Mouse (Mus musculus) hindbrain, postnatal 0 days (tissue): ENCODE measurements around the gene Cspg5. TPM values are rescaled to one million over a fixed set of nuclear protein-coding genes. Genes with fewer than 3 reads are reported as not detected.

Experiments used
- ATAC-seq: fragments of 200-750 bp; cut with Nextera tagmentation; 2 replicates; pipeline ENCODE4 v1.8.0; 2017; ENCODE audit warnings: mild to moderate bottlenecking, moderate TSS enrichment, moderate library complexity
- DNase-seq: peaks from one replicate; pipeline ENCODE4 v3.0.0-alpha.2; 2015; ENCODE audit warnings: low spot score
- H3K27ac ChIP-seq: fragments of 300-500 bp; sonication (generic); 2 replicates; pipeline ENCODE4 v1.5.1; 2014; ENCODE audit warnings: mild to moderate bottlenecking
- H3K27me3 ChIP-seq: fragments of 300-500 bp; sonication (generic); 2 replicates; pipeline ENCODE4 v1.6.1; 2014; ENCODE audit warnings: low read length, mixed read lengths; ENCODE audit not compliant: insufficient read depth
- H3K36me3 ChIP-seq: fragments of 300-500 bp; sonication (generic); 2 replicates; pipeline ENCODE4 v1.6.1; 2014; ENCODE audit warnings: low read length, mixed read lengths; ENCODE audit not compliant: insufficient read depth
- H3K4me1 ChIP-seq: fragments of 300-500 bp; sonication (generic); 2 replicates; pipeline ENCODE4 v1.6.1; 2014; ENCODE audit warnings: antibody characterized with exemption, low read length, mixed read lengths; ENCODE audit not compliant: insufficient read depth
- H3K4me2 ChIP-seq: fragments of 300-500 bp; sonication (generic); 2 replicates; pipeline ENCODE4 v1.6.1; 2014; ENCODE audit warnings: low read depth, mild to moderate bottlenecking, low read length, moderate library complexity, mixed read lengths
- H3K4me3 ChIP-seq: fragments of 300-500 bp; sonication (generic); 2 replicates; pipeline ENCODE4 v1.5.1; 2014; ENCODE audit warnings: low read length
- H3K9ac ChIP-seq: fragments of 300-500 bp; sonication (generic); replicated peaks from 2 replicates; pipeline ENCODE4 v1.6.1; 2014; ENCODE audit warnings: mild to moderate bottlenecking, low read length, moderate library complexity, mixed read lengths
- H3K9me3 ChIP-seq: fragments of 300-500 bp; sonication (generic); 2 replicates; pipeline ENCODE4 v1.6.1; 2016; ENCODE audit warnings: low read length, mixed read lengths
- CTCF ChIP-seq: IDR thresholded peaks from 2 replicates; pipeline ENCODE4 v1.5.1; 2016; ENCODE audit warnings: antibody characterized with exemption, control low read depth, low read depth
- WGBS: fragments of 180-500 bp; shearing (Covaris S2); extraction: QIAGEN DNeasy Blood & Tissue Kit; methylation state at CpG from one replicate; pipeline ENCODE4 v1.1.7; 2014; 5-methylcytosine and 5-hydroxymethylcytosine counted together
- polyA plus RNA-seq: library from polyadenylated mRNA; unstranded; fragments of >200 nt; fragmentation: Nextera tagmentation; extraction: Ambion mirVana; gene quantifications from 2 replicates; pipeline ENCODE4 v1.2.1, GENCODE M21; 2015
- total RNA-seq: library from RNA; depleted of rRNA; stranded (reverse); fragments of >200 nt; gene quantifications from 2 replicates; pipeline ENCODE4 v1.2.3, GENCODE M21; 2014

The Cspg5 gene
- total and polyA plus RNA-seq, 2 experiments from 2014 or later: 266 to 412 TPM

DNA sequence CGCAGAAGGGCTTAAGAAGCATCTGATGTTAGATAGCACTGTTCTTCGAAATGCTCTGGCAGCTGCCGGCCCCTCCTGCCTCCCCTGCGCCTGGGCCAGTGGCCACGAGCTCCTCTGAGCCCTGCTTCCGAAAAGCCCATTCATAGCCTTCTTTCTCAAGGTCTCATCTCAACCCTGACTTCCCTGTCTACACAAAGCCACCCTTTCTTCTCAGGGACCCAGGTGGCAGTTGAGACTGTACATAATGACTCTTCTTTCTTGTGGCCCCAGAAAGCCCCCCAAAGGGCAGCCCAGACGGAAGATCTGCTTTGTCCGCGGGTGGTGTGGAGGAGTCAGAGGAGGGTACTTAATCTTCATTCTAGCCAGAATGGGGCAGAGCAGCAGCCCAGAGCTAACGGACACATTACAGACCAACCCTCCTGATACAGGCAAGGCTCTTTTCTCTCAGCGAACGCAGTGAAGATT, 49.7 kb downstream of the Cspg5 start:
- no peak overlapping the region; the same call in 1 of the 2 replicates for H3K9ac ChIP-seq
- H3K27me3 ChIP-seq: no peaks in the 10 kb centered on the region
- H3K9me3 ChIP-seq: no peaks in the 10 kb centered on the region
- H3K27ac ChIP-seq: peak overlapping the region; percentile 72
- H3K4me2 ChIP-seq: no peak overlapping the region
- H3K4me1 ChIP-seq: no peaks in the 10 kb centered on the region
- no peak for TF ChIP-seq CTCF
- peak; percentile 73 for ATAC-seq
- 34% methylated on average over 12 of the region's 12 CpGs for WGBS
- no peaks in the 10 kb centered on the region for H3K36me3 ChIP-seq
- DNase-seq: peak; percentile 68
- no peak overlapping the region for H3K4me3 ChIP-seq

DNA sequence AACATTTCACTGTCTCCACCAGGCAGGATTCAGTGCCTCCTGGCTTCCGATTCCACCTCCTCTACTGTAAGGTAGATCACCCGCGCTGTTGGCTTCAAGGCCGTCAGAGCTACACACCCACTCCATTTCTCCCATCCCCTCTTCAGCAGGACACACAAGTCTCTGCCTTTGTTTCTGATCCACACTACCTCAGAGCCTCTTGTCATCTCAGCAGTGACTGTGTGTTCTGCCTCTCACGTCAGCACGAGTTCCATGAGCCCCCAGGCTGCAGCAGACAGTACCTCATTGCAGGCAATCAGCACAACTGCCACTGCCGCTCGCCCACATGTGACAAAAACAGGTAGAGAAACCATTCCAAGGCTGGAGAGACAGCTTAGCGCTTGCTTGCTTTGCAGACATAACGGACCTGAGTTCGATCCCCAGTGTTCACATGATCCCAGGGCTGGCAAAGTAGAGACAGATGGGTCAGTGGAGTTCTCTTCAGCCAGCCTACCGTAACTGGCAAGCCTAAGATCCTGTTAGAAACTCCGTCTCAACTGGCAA, 50.4 kb downstream of the Cspg5 start:
- H3K9me3 ChIP-seq: no peaks in the 10 kb centered on the region
- WGBS: 76% methylated on average over 13 of the region's 13 CpGs
- H3K4me2 ChIP-seq: no peak overlapping the region
- H3K4me1 ChIP-seq: no peaks in the 10 kb centered on the region
- no peaks in the 10 kb centered on the region for H3K27me3 ChIP-seq
- H3K9ac ChIP-seq: no peak overlapping the region; the same call in 1 of the 2 replicates
- H3K4me3 ChIP-seq: no peak overlapping the region
- H3K36me3 ChIP-seq: no peaks in the 10 kb centered on the region
- DNase-seq (peak; percentile 7), ATAC-seq (peak; percentile 16; the same call in 1 of the 2 replicates)
- no peak for TF ChIP-seq CTCF
- H3K27ac ChIP-seq: peak overlapping the region; percentile 72

- Histone ChIP-seq H3K9me3 (no peaks in the 10 kb centered on the region), H3K27me3 (no peaks in the 10 kb centered on the region), H3K36me3 (no peaks in the 10 kb centered on the region), H3K4me3 (no peak overlapping the region), H3K27ac (no peak overlapping the region), H3K4me1 (no peaks in the 10 kb centered on the region), H3K4me2 (no peak overlapping the region), H3K9ac (no peak overlapping the region)
- ATAC-seq (no peak), DNase-seq (no peak)
- no peak for TF ChIP-seq CTCF
- 57% methylated on average over 3 of the region's 3 CpGs for WGBS
Observed at GRCm38 (mm10) chr9:110294786-110295185, 51.2 kb downstream of the Cspg5 start.

GRCm38 (mm10) chr9:110296867-110297627, 53.5 kb downstream of the Cspg5 start:
- Histone ChIP-seq H3K4me1 (no peaks in the 10 kb centered on the region), H3K36me3 (no peaks in the 10 kb centered on the region), H3K27ac (0 out of 2 replicates have a peak overlapping the region, but pooled peaks have one; percentile 34), H3K9me3 (no peaks in the 10 kb centered on the region), H3K9ac (no peak overlapping the region), H3K4me2 (no peak overlapping the region), H3K4me3 (no peak overlapping the region), H3K27me3 (no peaks in the 10 kb centered on the region)
- peak; percentile 93 for DNase-seq
- ATAC-seq: peak; percentile 80
- WGBS: under 1% methylated on average over 5 of the region's 5 CpGs
- TF ChIP-seq CTCF: peak; percentile 97

- Histone ChIP-seq H3K27ac (peak overlapping the region; percentile 94), H3K4me2 (peak overlapping the region; percentile 76), H3K4me1 (0 out of 2 replicates have a peak, but pooled peaks cover 5% of the 10 kb centered on the region), H3K36me3 (no peaks in the 10 kb centered on the region), H3K4me3 (peak overlapping the region; percentile 55), H3K27me3 (no peaks in the 10 kb centered on the region), H3K9me3 (no peaks in the 10 kb centered on the region), H3K9ac (peak overlapping the region; percentile 70)
- peak; percentile 71 for DNase-seq
- 4% methylated on average over 4 of the region's 4 CpGs for WGBS
- peak; percentile 61 for TF ChIP-seq CTCF
- ATAC-seq: peak; percentile 62
Observed at GRCm38 (mm10) chr9:110304516-110304915, 60.9 kb downstream of the Cspg5 start.

GRCm38 (mm10) chr9:110304969-110305651, 61.5 kb downstream of the Cspg5 start, which contains the start of gene Elp6:
Gene Elp6 (plus strand): TSS chr9:110305173.
- 1% methylated on average over 46 of the region's 46 CpGs for WGBS

More at GRCm38 (mm10) chr9:110304969-110305651, 61.5 kb downstream of the Cspg5 start, which contains the start of gene Elp6:
- Histone ChIP-seq H3K27ac (peak within 1 kb of the TSS; percentile 94), H3K4me2 (peak within 1 kb of the TSS; percentile 76), H3K36me3 (no peaks in the 10 kb centered on the region; the same call in 1 of the 2 replicates), H3K27me3 (no peaks in the 10 kb centered on the region), H3K9ac (peak within 1 kb of the TSS; percentile 70), H3K9me3 (no peaks in the 10 kb centered on the region), H3K4me3 (peak within 1 kb of the TSS; percentile 55), H3K4me1 (0 out of 2 replicates have a peak, but pooled peaks cover 5% of the 10 kb centered on the region)
- DNase-seq: peak; percentile 97
- TF ChIP-seq CTCF: peak; percentile 35; the same call in 1 of the 2 replicates
- peak; percentile 99 for ATAC-seq
